Mouse (Mus musculus): Measurements from ENCODE around the gene Gm8764. TPM values are rescaled to one million over a fixed set of nuclear protein-coding genes. Genes with fewer than 3 reads are reported as not detected.
"Not testable (repeated sequence)": the region's sequence is repeated elsewhere in the genome, so short reads cannot be mapped to it uniquely, and the experiment has no call there.

Gm8764 gene
- not detected in 2 replicates for polyA plus RNA-seq (2012; rRNA removed)

DNA sequence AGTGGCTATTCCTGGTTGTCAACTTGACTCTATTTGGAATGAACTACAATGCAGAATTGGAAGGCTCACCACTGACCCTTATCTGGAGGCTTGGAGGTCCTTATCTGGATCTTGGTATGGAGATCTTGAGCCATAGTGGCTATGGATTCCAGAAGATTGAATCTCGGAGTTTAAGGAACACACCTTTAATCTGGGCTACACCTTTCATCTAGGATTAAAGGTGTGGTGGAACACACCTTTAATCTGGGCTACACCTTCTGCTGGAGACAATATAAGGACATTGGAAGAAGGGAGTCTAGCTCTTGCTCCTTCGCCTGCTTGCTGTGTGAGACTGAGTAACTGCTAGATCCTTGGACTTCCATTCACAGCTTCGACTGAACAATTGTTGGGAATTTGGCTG, at the start of gene Gm8764:
Gene Gm8764 (plus strand): TSS at position 301 of the 400 bp plus-strand sequence.
- DNase-seq (ENCODE audit: extremely low spot score in 1 of 2, low spot score in 1 of 2): not testable (repeated sequence)

GRCm38 (mm10) chr10:104110044-104110443, 49.8 kb upstream of the Gm8764 start:
- DNase-seq (ENCODE audit: extremely low spot score in 1 of 2, low spot score in 1 of 2): peak in 1 of 2 experiments; percentile 2

DNA sequence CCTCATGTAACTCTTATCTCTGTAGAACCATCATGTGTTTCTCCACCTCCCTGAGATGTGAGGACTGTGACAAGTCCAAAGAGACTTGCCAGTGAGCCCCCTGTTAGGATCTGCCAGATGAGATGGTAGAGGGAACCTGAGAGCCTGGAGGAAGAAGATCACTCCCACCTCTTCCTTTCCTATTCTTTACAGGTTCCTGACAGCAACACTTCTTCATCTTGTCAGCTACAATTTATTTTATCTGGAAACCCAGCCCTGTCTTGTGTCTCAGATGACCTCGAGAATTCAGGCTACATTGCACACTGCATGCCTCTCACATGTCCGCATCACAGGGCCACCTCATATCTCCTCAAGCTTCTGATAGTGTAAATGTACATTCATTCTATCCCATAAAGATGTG, 41.5 kb upstream of the Gm8764 start:
- DNase-seq (ENCODE audit: extremely low spot score in 1 of 2, low spot score in 1 of 2): no peak

- DNase-seq (ENCODE audit: extremely low spot score in 1 of 2, low spot score in 1 of 2): not testable (repeated sequence)
Observed at GRCm38 (mm10) chr10:104142687-104143086, 17.1 kb upstream of the Gm8764 start, which contains the start of gene Gm21293. Gm21293 (plus strand) TSS chr10:104142987.

DNA sequence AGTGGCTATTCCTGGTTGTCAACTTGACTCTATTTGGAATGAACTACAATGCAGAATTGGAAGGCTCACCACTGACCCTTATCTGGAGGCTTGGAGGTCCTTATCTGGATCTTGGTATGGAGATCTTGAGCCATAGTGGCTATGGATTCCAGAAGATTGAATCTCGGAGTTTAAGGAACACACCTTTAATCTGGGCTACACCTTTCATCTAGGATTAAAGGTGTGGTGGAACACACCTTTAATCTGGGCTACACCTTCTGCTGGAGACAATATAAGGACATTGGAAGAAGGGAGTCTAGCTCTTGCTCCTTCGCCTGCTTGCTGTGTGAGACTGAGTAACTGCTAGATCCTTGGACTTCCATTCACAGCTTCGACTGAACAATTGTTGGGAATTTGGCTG, 8.6 kb upstream of the Gm8764 start, which contains the start of gene Gm6763:
Gene Gm6763 (plus strand): TSS at position 301 of the 400 bp plus-strand sequence.
- not testable (repeated sequence) for DNase-seq (ENCODE audit: extremely low spot score in 1 of 2, low spot score in 1 of 2)

- not testable (repeated sequence) for DNase-seq (ENCODE audit: extremely low spot score in 1 of 2, low spot score in 1 of 2)
Observed at GRCm38 (mm10) chr10:104168215-104168614, 8.4 kb downstream of the Gm8764 start, which contains the start of gene Gm21304. Gm21304 (plus strand) TSS chr10:104168515.

DNA sequence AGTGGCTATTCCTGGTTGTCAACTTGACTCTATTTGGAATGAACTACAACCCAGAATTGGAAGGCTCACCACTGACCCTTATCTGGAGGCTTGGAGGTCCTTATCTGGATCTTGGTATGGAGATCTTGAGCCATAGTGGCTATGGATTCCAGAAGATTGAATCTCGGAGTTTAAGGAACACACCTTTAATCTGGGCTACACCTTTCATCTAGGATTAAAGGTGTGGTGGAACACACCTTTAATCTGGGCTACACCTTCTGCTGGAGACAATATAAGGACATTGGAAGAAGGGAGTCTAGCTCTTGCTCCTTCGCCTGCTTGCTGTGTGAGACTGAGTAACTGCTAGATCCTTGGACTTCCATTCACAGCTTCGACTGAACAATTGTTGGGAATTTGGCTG, 16.9 kb downstream of the Gm8764 start, which contains the start of gene Gm21312:
Gene Gm21312 (plus strand): TSS at position 301 of the 400 bp plus-strand sequence.
- not testable (repeated sequence) for DNase-seq (ENCODE audit: extremely low spot score in 1 of 2, low spot score in 1 of 2)

DNA sequence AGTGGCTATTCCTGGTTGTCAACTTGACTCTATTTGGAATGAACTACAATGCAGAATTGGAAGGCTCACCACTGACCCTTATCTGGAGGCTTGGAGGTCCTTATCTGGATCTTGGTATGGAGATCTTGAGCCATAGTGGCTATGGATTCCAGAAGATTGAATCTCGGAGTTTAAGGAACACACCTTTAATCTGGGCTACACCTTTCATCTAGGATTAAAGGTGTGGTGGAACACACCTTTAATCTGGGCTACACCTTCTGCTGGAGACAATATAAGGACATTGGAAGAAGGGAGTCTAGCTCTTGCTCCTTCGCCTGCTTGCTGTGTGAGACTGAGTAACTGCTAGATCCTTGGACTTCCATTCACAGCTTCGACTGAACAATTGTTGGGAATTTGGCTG, 25.4 kb downstream of the Gm8764 start, which contains the start of gene Gm20765:
Gene Gm20765 (plus strand): TSS at position 301 of the 400 bp plus-strand sequence.
- DNase-seq (ENCODE audit: extremely low spot score in 1 of 2, low spot score in 1 of 2): not testable (repeated sequence)

- DNase-seq (ENCODE audit: extremely low spot score in 1 of 2, low spot score in 1 of 2): not testable (repeated sequence)
Observed at GRCm38 (mm10) chr10:104193742-104194141, 33.9 kb downstream of the Gm8764 start, which contains the start of gene Gm4340. Gm4340 (plus strand) TSS chr10:104194042.

- DNase-seq (ENCODE audit: extremely low spot score in 1 of 2, low spot score in 1 of 2): no peak
Observed at GRCm38 (mm10) chr10:104209655-104210054, 49.8 kb downstream of the Gm8764 start.

DNA sequence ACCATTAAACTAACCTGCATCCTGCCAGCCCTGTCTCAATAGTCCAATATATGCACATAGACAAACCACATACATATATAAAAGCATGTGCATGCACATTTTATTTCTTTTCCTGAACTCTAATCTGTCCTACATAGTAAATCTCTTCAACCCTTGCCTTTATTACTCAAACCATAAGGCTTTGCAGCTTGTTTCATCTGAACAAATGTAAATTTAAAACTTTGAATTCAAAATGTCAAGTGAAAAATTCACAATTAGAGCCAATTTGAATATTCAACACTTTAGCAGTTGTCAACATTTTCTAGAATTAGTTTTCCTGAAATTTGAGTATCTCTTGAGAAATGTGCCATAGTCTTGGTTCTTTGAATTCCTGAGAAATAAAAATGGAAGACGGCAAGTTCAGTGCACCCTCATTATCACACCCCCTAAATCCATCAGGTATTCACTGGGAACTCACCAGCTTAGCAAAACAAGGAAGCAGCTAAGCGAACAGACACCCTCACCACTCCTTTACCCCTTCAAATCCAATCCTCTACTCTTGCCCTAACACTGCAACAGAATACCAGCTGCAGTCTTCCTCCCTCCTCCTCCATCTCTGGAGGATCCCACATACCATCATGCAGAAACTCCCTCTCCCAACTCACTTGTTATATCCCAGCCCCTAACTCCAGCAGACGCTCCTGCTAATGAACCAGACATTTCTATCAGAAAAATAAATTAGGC, 50.6 kb downstream of the Gm8764 start:
- peak; percentile 2 to 19 for DNase-seq (ENCODE audit: extremely low spot score in 1 of 2, low spot score in 1 of 2)

Other genes with a start within 250 kb of the Gm8764 start
- not detected in 2 replicates for gene Gm21293, start 17.0 kb upstream of the Gm8764 start, polyA plus RNA-seq (2012; rRNA removed)
- not detected in 2 replicates for gene Gm6763, start 8.5 kb upstream of the Gm8764 start, polyA plus RNA-seq (2012; rRNA removed)
- not detected in 2 replicates for gene Gm21304, start 8.5 kb downstream of the Gm8764 start, polyA plus RNA-seq (2012; rRNA removed)
- not detected in 2 replicates for gene Gm21312, start 17.0 kb downstream of the Gm8764 start, polyA plus RNA-seq (2012; rRNA removed)
- gene Gm20765, start 25.5 kb downstream of the Gm8764 start, polyA plus RNA-seq (2012; rRNA removed): not detected in 2 replicates
- gene Gm4340, start 34.0 kb downstream of the Gm8764 start, polyA plus RNA-seq (2012; rRNA removed): not detected in 2 replicates